Mouse (Mus musculus) testis, adult 2 months (tissue): ENCODE data around the gene Tlr5. TPM values are rescaled to one million over a fixed set of nuclear protein-coding genes. Genes with fewer than 3 reads are reported as not detected.

ENCODE experiments used
- H3K27ac ChIP-seq: fragments of 200-500 bp; 2 replicates; pipeline ENCODE4 v1.5.1; 2012; ENCODE audit warnings: low read depth, low read length; ENCODE audit not compliant: control insufficient read depth, insufficient read depth
- H3K27me3 ChIP-seq: fragments of 200-500 bp; 2 replicates; pipeline ENCODE4 v1.6.1; 2012; ENCODE audit warnings: mild to moderate bottlenecking, low read length, moderate library complexity; ENCODE audit not compliant: control insufficient read depth, insufficient read depth
- H3K36me3 ChIP-seq: fragments of 200-500 bp; 2 replicates; pipeline ENCODE4 v1.6.1; 2012; ENCODE audit warnings: mild to moderate bottlenecking, low read length; ENCODE audit not compliant: control insufficient read depth, insufficient read depth
- H3K4me1 ChIP-seq: fragments of 200-500 bp; 2 replicates; pipeline ENCODE4 v1.6.1; 2012; ENCODE audit warnings: low read length; ENCODE audit not compliant: control insufficient read depth, insufficient read depth
- H3K4me3 ChIP-seq: fragments of 200-500 bp; 2 replicates; pipeline ENCODE4 v1.5.1; 2012; ENCODE audit warnings: low read depth, mild to moderate bottlenecking, low read length, moderate library complexity, mixed read lengths; ENCODE audit not compliant: control insufficient read depth
- CTCF ChIP-seq: fragments of 200-500 bp; IDR thresholded peaks from 2 replicates; pipeline ENCODE4 v1.5.1; 2012; ENCODE audit warnings: low read depth, mild to moderate bottlenecking, inconsistent platforms, low read length, moderate library complexity; ENCODE audit not compliant: control insufficient read depth, insufficient read depth, insufficient replicate concordance
- POLR2A ChIP-seq: fragments of 200-500 bp; IDR thresholded peaks from 2 replicates; pipeline ENCODE4 v1.6.1; 2012; ENCODE audit warnings: low read depth, mild to moderate bottlenecking, inconsistent platforms, low read length, moderate library complexity; ENCODE audit not compliant: control insufficient read depth
- polyA plus RNA-seq: library from polyadenylated mRNA; depleted of rRNA; stranded (reverse); fragments of >200 nt; gene quantifications from 2 replicates; pipeline ENCODE4 v1.2.3, GENCODE M21; 2012; rRNA removed

Gene Tlr5
- polyA plus RNA-seq, result 0.35 and 0.89 TPM in 2 replicates

- TF ChIP-seq POLR2A (no peak), CTCF (no peak)
- Histone ChIP-seq H3K4me1 (peaks cover 10% of the 10 kb centered on the region), H3K27me3 (no peaks in the 10 kb centered on the region), H3K36me3 (no peaks in the 10 kb centered on the region), H3K4me3 (peak within 1 kb of the TSS; percentile 46), H3K27ac (no peak within 1 kb of the TSS)
These were observed at the start of gene Tlr5 for GRCm38 (mm10) chr1:182954287-182955046. Tlr5 (plus strand) TSS chr1:182954788.

GRCm38 (mm10) chr1:182905669-182906068 is 48.9 kb upstream of the Tlr5 start:
- Histone ChIP-seq H3K4me1 (peaks cover 4% of the 10 kb centered on the region), H3K4me3 (no peak overlapping the region), H3K27me3 (no peaks in the 10 kb centered on the region), H3K27ac (no peak overlapping the region), H3K36me3 (no peaks in the 10 kb centered on the region)
- TF ChIP-seq POLR2A, result no peak

- no peak for TF ChIP-seq CTCF
- 0 out of 2 replicates have a peak, but pooled peaks have one; percentile 20 for TF ChIP-seq POLR2A
- Histone ChIP-seq H3K27me3 (no peaks in the 10 kb centered on the region), H3K27ac (no peak overlapping the region), H3K36me3 (no peaks in the 10 kb centered on the region), H3K4me3 (peak overlapping the region; percentile 71), H3K4me1 (peaks cover 4% of the 10 kb centered on the region)
These were observed 46.2 kb upstream of the Tlr5 start for GRCm38 (mm10) chr1:182908050-182909036.

GRCm38 (mm10) chr1:182909066-182909465 is 45.5 kb upstream of the Tlr5 start:
- Histone ChIP-seq H3K4me3 (peak overlapping the region; percentile 71), H3K27me3 (no peaks in the 10 kb centered on the region), H3K27ac (no peak overlapping the region), H3K36me3 (no peaks in the 10 kb centered on the region), H3K4me1 (peaks cover 4% of the 10 kb centered on the region)
- TF ChIP-seq POLR2A (no peak), CTCF (no peak)

GRCm38 (mm10) chr1:182909596-182909995 is 45.0 kb upstream of the Tlr5 start:
- no peak for TF ChIP-seq CTCF
- no peak for TF ChIP-seq POLR2A
- peaks cover 4% of the 10 kb centered on the region for H3K4me1 ChIP-seq

GRCm38 (mm10) chr1:182912591-182912990 is 42.0 kb upstream of the Tlr5 start:
- H3K27me3 ChIP-seq, result no peaks in the 10 kb centered on the region
- H3K36me3 ChIP-seq, result no peaks in the 10 kb centered on the region
- H3K27ac ChIP-seq, result no peak overlapping the region
- TF ChIP-seq POLR2A (no peak), CTCF (no peak)
- peaks cover 2% of the 10 kb centered on the region; the same call in 1 of the 2 replicates for H3K4me1 ChIP-seq
- H3K4me3 ChIP-seq, result no peak overlapping the region

More at GRCm38 (mm10) chr1:182909596-182909995, 45.0 kb upstream of the Tlr5 start:
- Histone ChIP-seq H3K27me3 (no peaks in the 10 kb centered on the region), H3K4me3 (peak overlapping the region; percentile 71), H3K27ac (no peak overlapping the region), H3K36me3 (no peaks in the 10 kb centered on the region)
